ENCODE assay signal across 8 mouse cellular contexts in genomic region chr1:181923384-181923783, GRCm38 (mm10).
A peak's percentile ranks its signal among the peaks of the same experiment; 100 is the strongest.
DNase-seq lines count a peak whose midpoint lies in the region; ATAC-seq and TF ChIP-seq lines count a peak whose summit lies in the region.
"Had no signal": no experiment of that assay in that cellular context is flagged by ENCODE, and none has a peak within 500 bp of the region (broad histone marks: within the 10 kb centered on the region; RNA-seq: fewer than 3 reads in every experiment).

No protein-coding gene starts in this region.

- H3K9ac ChIP-seq in forebrain, embryonic 16.5 days (replicated peaks; ENCODE audit: low read depth, low read length) = no peak overlapping the region
- no peak overlapping the region for H3K9ac ChIP-seq in hindbrain, embryonic 12.5 days
- H3K9ac ChIP-seq in stomach, postnatal 0 days (ENCODE audit: low read length) = no peak overlapping the region
- H3K9ac ChIP-seq: embryonic facial prominence, embryonic 13.5 days had no signal

- whole genome bisulfite sequencing in forebrain, embryonic 16.5 days = 81% methylated on average over 24 of the region's 24 CpGs
- WGBS in hindbrain, embryonic 12.5 days = 81% methylated on average over 24 of the region's 24 CpGs
- 79% methylated on average over 24 of the region's 24 CpGs for WGBS in stomach, postnatal 0 days

- no peak overlapping the region for H3K4me2 ChIP-seq in forebrain, embryonic 16.5 days (ENCODE audit: low read length)
- no peak overlapping the region for H3K4me2 ChIP-seq in hindbrain, embryonic 12.5 days (replicated peaks)
- H3K4me2 ChIP-seq in stomach, postnatal 0 days (replicated peaks; ENCODE audit: low read depth) = no peak overlapping the region
- H3K4me2 ChIP-seq: embryonic facial prominence, embryonic 13.5 days had no signal

- TF ChIP-seq CTCF in stomach, postnatal 0 days (IDR thresholded peaks at IDR 0.05; ENCODE audit: low read depth) = no peak

- no peak overlapping the region for H3K4me3 ChIP-seq in forebrain, embryonic 16.5 days (replicated peaks; ENCODE audit: low read length)
- H3K4me3 ChIP-seq in hindbrain, embryonic 12.5 days = no peak overlapping the region
- no peak overlapping the region for H3K4me3 ChIP-seq in stomach, postnatal 0 days (ENCODE audit: low read depth, low read length)
- H3K4me3 ChIP-seq: embryonic facial prominence, embryonic 13.5 days had no signal

- no peaks in the 10 kb centered on the region for H3K9me3 ChIP-seq in forebrain, embryonic 16.5 days (ENCODE audit: control insufficient read depth, low read length)
- no peaks in the 10 kb centered on the region for H3K9me3 ChIP-seq in hindbrain, embryonic 12.5 days (replicated peaks)
- no peaks in the 10 kb centered on the region for H3K9me3 ChIP-seq in stomach, postnatal 0 days (ENCODE audit: control insufficient read depth, low read length)
- H3K9me3 ChIP-seq: embryonic facial prominence, embryonic 13.5 days had no signal

- H3K27ac ChIP-seq in forebrain, embryonic 16.5 days (ENCODE audit: low read length) = no peak overlapping the region
- H3K27ac ChIP-seq in hindbrain, embryonic 12.5 days = 0 out of 2 replicates have a peak overlapping the region, but pooled peaks have one; percentile 17
- H3K27ac ChIP-seq in stomach, postnatal 0 days (replicated peaks) = no peak overlapping the region
- H3K27ac ChIP-seq: embryonic facial prominence, embryonic 13.5 days had no signal

- ATAC-seq in forebrain, embryonic 16.5 days = peak; percentile 43; the same call in 1 of the 2 replicates
- no peak for ATAC-seq in hindbrain, embryonic 12.5 days (ENCODE audit: low FRiP score)
- ATAC-seq in stomach, postnatal 0 days (ENCODE audit: low FRiP score, low TSS enrichment) = peak; percentile 63; the same call in 1 of the 2 replicates

- peaks cover 11% of the 10 kb centered on the region; the same call in 1 of the 2 replicates for H3K36me3 ChIP-seq in forebrain, embryonic 16.5 days (ENCODE audit: control insufficient read depth, insufficient read depth)
- peaks cover 25% of the 10 kb centered on the region for H3K36me3 ChIP-seq in hindbrain, embryonic 12.5 days
- H3K36me3 ChIP-seq in stomach, postnatal 0 days (ENCODE audit: control insufficient read depth, insufficient read depth, low read length) = peaks cover 3% of the 10 kb centered on the region

- TF ChIP-seq EP300 in stomach, postnatal 0 days (optimal IDR thresholded peaks at IDR 0.05) = no peak

- no peaks in the 10 kb centered on the region for H3K27me3 ChIP-seq in forebrain, embryonic 16.5 days (replicated peaks; ENCODE audit: control insufficient read depth, insufficient read depth, low read length)
- H3K27me3 ChIP-seq in hindbrain, embryonic 12.5 days = no peaks in the 10 kb centered on the region
- H3K27me3 ChIP-seq in stomach, postnatal 0 days (ENCODE audit: control insufficient read depth, insufficient read depth, low read length) = no peaks in the 10 kb centered on the region
- H3K27me3 ChIP-seq: embryonic facial prominence, embryonic 13.5 days had no signal

- DNase-seq in retina, postnatal 1 day = peak; percentile 55
- DNase-seq in retina, embryonic 14.5 days (ENCODE audit: low spot score) = no peak
- peak; percentile 47 for DNase-seq in liver
- peak; percentile 20 for DNase-seq in stomach, postnatal 0 days (ENCODE audit: low spot score)
- no peak for DNase-seq in urinary bladder, postnatal 36 days (ENCODE audit: low spot score in 2 of 2)

- no peaks in the 10 kb centered on the region for H3K4me1 ChIP-seq in forebrain, embryonic 16.5 days (replicated peaks; ENCODE audit: control insufficient read depth, insufficient read depth, low read length)
- no peaks in the 10 kb centered on the region for H3K4me1 ChIP-seq in hindbrain, embryonic 12.5 days
- H3K4me1 ChIP-seq in stomach, postnatal 0 days (replicated peaks; ENCODE audit: control insufficient read depth, insufficient read depth) = no peaks in the 10 kb centered on the region
- H3K4me1 ChIP-seq: embryonic facial prominence, embryonic 13.5 days had no signal

Comparison
In these comparisons a context has a peak if more than half of its experiments do, and no peak if none do; other contexts are left out.
1. DNase-seq: peak in retina, postnatal 1 day (single experiment), liver (single experiment) and stomach, postnatal 0 days (single experiment); none in retina, embryonic 14.5 days (single experiment) and urinary bladder, postnatal 36 days (0 of 2).